Mouse (Mus musculus) bone marrow, adult 2 months (tissue): ENCODE results near the gene Prss48.

ENCODE experiments used
- CTCF ChIP-seq: fragments of 200-500 bp; IDR thresholded peaks from 2 replicates; pipeline ENCODE4 v1.5.1; 2011; ENCODE audit warnings: low read length, control low read depth; ENCODE audit not compliant: control insufficient read depth, insufficient read depth
- POLR2A ChIP-seq: fragments of 200-500 bp; IDR thresholded peaks from 2 replicates; pipeline ENCODE4 v1.6.1; 2011; ENCODE audit warnings: low read depth, mild to moderate bottlenecking, control low read depth, low read length, borderline replicate concordance; ENCODE audit not compliant: control insufficient read depth

GRCm38 (mm10) chr3:86011373-86011772, 9.1 kb upstream of the Prss48 start:
- no peak for TF ChIP-seq CTCF
- TF ChIP-seq POLR2A: no peak
